Mouse (Mus musculus) right cerebral cortex, postnatal 25 days (tissue): ENCODE results near the gene Sema4g.

ENCODE experiments used
- DNase-seq: peaks from one replicate; pipeline ENCODE4 v3.0.0; 2022

Gene Sema4g

GRCm38 (mm10) chr19:45005444-45005843 lies 16.5 kb downstream of the Sema4g start, which contains the start of gene Twnk:
TSS of gene Twnk (plus strand) at chr19:45005663.
- DNase-seq: no peak

DNA sequence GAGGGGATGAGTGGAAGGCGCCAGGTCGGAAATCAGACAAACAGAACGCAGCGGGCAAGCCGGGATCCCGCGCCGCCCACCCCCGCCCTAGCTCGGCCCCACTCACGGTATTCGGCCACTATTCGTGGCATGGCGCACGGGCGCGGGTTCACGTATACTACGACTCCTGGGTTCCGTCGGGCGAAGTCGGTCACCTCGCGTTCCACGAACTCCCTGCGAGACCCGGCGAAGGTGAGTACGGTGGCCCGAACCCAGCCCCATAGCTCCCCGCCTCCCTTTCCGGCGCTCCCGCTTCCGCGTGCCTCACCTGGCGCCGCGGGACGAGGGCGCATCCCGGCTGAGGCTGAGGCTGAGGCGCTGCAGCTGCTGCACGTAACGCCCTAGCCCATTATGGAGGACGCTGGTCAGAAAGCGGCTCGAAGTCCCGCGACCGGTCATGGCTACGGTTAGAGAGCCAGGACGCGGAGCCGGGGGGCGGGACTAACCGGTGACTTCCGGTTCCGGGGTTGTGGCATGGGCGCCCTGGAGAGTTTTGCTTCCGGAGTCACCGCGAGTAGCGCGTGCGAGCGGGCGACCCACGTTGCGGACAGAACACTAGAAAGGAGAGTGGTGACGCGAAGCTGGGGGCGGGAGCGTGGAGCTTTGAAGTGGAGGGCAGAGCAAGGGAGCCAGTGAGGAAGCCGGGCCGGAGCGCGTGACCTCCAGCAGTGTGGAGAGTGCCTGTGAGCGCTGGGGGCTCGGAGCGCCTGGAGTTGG lies 17.2 kb downstream of the Sema4g start, which contains the start of gene Mrpl43:
TSS of gene Mrpl43 (minus strand) at position 486 of the 756 bp plus-strand sequence.
- peak; percentile 95 for DNase-seq

- DNase-seq: no peak
Observed at GRCm38 (mm10) chr19:45007021-45007420, 18.1 kb downstream of the Sema4g start.

- no peak for DNase-seq
Observed at GRCm38 (mm10) chr19:45007425-45008191, 18.7 kb downstream of the Sema4g start.

- no peak for DNase-seq
Observed at GRCm38 (mm10) chr19:45010646-45011045, 21.7 kb downstream of the Sema4g start.

GRCm38 (mm10) chr19:45012219-45012618 lies 23.3 kb downstream of the Sema4g start:
- no peak for DNase-seq

GRCm38 (mm10) chr19:45012636-45013035 lies 23.7 kb downstream of the Sema4g start:
- DNase-seq: no peak

DNA sequence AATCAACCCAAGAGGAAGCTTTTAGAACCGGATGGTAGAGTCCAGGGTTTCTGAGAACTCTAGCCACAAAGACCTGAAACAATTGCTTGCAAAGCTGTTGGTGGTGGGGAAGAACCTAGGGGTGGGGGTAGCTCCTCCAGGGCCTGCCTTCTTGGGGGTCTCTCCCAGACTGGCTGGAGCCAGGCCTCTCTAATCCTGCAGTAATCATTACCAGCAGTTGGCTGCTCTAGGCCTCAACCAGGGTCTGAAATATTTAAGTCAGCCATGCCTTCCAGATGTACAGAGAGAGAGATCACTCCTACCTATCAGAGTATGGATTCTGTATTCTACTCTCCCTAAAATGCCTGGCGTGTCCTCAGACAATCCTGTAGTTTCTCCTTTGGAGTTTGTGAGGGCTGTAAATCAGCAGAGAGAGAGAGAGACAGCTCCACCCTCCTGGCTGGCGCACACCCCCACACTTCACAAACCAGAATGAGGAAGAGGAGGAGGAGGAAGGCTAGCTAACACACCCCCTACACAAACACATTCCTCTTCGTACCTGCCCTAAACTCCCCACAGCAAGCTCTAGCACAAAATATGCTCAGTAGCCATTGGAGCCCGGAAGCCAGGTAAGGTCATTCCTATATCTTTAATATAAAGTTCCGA lies 24.8 kb downstream of the Sema4g start:
- no peak for DNase-seq

DNA sequence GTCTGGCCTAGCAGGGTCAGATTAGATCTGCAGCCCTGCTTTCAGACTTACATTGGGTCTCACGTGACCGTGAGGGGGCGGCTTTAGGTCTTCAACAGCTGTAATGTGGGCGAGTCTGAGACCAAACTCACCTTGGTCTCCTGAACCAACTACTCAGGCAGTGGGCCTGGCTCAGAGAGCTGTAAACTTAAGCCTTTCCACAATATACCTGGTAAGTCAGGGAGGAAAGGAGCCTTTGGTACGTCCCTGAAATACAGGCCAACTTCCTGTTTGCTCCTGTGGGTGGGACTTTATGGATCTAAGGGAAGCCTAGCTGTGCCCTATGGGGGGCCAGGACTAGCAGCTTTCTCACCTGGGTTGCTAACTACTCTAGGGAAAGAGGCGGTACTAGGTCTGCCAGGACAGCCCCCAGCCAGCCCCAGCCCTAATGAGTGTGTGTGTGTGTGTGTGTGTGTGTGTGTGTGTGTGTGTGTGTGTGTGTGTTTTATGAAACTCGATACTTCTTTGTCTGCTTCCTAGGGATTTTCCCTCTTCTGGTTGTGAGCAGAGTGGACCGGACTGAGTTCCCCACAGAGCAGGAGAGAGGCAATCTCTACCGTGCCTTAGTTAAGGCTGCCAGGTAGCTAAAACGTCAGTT lies 25.6 kb downstream of the Sema4g start, which contains the start of gene Lzts2:
TSS of gene Lzts2 (plus strand) at position 80 of the 637 bp plus-strand sequence.
- no peak for DNase-seq

GRCm38 (mm10) chr19:45014981-45015402 lies 26.1 kb downstream of the Sema4g start:
- peak; percentile 40 for DNase-seq

DNA sequence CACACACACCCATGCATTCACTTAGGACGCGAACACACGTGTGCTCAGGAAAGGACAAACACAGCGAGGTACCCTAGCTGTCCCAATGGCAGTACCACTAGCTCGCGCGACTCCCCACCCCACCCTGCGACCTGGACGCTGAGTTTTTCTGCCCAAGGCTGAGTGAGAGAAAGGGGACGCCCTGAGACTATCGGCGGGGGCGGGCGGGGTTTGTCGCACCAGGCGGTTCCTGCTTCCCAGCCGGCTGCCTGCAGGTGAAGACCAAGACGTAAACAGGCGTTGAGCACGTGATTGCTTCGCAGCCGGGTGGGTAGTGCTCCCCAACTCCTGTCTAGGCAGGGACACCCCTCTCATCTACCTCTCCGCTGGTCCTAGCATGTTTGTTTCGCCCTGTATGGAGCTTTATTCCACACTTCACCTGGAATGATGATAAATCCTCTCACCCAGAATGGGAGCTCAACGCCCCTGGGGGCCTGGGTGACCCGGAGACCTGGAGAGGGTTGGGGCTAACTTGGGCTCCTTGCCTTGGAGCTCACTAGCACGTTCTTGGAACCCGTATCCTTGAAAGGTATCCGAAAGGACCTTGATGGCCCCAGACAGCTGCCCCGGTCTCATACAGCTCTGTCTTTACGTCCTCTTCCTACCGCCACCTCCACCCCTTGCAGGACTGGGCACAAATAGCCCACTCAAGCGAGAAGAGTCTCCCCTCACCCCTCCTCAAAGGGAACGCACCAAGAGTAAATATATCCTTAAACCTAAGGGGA lies 26.8 kb downstream of the Sema4g start:
- peak; percentile 53 for DNase-seq

GRCm38 (mm10) chr19:45016341-45017215 lies 27.7 kb downstream of the Sema4g start:
- DNase-seq: peak; percentile 55

DNA sequence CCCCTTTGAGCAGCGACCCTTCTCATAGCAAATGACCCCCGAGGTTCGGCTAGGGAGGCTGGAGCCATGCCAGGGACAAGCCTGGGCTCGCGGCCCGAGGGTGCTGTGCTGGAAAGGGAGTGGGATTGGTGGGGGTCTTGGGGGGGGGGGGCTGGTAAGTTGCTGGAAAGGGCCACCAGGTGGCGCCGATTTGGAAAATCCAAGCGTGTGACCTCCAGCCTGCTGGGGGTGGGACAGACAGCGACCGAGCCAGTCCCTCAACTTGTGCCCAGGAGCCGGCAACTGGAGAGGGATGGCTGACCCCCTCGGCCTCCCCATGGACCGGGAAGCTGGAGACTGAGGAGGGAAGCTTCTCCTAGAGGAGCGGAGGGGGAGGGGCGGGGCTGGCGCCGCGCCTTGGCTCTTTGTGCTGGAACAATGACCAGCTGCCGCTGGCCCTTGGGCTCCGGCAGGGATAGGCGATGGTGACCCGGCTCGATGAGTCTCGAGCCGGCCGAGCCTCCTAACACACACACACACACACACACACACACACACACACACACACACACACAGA lies 28.4 kb downstream of the Sema4g start:
- DNase-seq: peak; percentile 74

GRCm38 (mm10) chr19:45017909-45018308 lies 29.0 kb downstream of the Sema4g start:
- peak; percentile 83 for DNase-seq

DNA sequence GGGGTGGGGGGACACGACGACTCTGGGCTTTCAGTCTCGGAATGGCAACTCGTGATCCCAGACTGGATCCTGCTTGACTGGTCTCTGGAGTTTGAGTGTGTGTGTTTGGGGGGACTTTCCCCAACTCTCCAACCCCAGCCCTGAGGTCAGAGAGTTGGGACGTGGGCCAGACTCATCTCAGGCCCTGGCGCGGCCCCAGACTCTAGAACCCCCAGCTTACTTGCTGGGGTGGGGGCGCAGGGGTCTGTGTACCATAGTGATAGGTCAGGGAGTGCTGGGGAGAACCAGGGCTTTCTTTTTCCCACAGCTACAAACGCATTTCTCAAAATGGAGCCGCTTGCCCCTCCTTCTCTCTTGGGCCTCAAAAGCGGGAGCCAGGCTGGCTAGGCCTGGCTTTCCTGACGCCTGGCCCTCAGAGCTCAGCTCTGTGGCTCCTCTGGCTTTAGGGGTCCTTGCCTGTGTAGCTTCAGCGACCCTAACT lies 29.5 kb downstream of the Sema4g start:
- DNase-seq: no peak

DNA sequence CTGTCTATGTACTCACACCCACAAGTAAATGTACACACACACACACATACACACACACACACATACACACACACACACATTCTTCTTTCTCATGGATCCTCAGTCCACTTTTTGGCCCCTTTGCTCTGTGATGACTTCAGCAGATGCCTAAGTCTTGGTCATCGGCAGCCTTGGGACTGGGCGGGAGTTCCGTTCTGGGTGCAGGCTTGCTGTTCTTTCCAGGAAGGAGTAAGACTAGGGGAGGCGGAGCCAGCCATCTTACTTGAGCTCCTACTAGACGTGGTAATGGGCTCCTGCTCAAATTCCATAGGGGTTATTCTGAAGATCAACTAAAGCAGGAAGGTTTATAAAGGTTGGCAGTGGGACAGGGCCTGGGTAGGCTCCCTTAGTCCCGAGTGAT lies 31.4 kb downstream of the Sema4g start:
- DNase-seq: no peak

- no peak for DNase-seq
Observed at GRCm38 (mm10) chr19:45021362-45021761, 32.5 kb downstream of the Sema4g start.

- no peak for DNase-seq
Observed at GRCm38 (mm10) chr19:45023993-45024392, 35.1 kb downstream of the Sema4g start.

DNA sequence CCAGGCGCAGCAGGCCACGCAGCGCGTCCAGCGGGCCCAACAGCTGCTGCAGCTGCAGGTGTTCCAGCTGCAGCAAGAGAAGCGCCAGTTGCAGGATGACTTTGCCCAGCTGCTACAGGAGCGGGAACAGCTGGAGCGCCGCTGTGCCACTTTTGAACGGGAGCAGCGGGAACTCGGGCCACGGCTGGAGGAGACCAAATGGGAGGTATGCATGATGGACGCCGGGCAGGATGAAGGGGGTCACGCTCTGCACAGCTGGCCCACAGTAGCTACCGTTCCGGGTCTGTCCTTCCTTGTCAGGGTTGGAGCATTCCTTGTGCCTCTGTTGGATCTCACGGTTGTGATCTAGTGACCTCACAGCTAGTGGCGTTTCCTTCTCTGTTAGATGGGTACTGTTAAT lies 35.9 kb downstream of the Sema4g start:
- DNase-seq: no peak

- DNase-seq: no peak
Observed at GRCm38 (mm10) chr19:45025937-45026568, 37.2 kb downstream of the Sema4g start.
